Mouse (Mus musculus) ES-Bruce4 (cell line): ENCODE data around the gene Bsg. TPM values are rescaled to one million over a fixed set of nuclear protein-coding genes. Genes with fewer than 3 reads are reported as not detected.

Experiments
- H3K27ac ChIP-seq: 2 replicates; pipeline ENCODE4 v1.5.1; 2012; ENCODE audit warnings: low read length, inconsistent platforms; ENCODE audit not compliant: insufficient read depth
- H3K27me3 ChIP-seq: 2 replicates; pipeline ENCODE4 v1.6.1; 2012; ENCODE audit warnings: mild to moderate bottlenecking, low read length, inconsistent platforms; ENCODE audit not compliant: control insufficient read depth, poor library complexity, insufficient read depth, severe bottlenecking
- H3K36me3 ChIP-seq: 2 replicates; pipeline ENCODE4 v1.6.1; 2012; ENCODE audit warnings: inconsistent platforms, mild to moderate bottlenecking, low read length, moderate library complexity; ENCODE audit not compliant: control insufficient read depth, poor library complexity, insufficient read depth, severe bottlenecking
- H3K4me1 ChIP-seq: one replicate; pipeline ENCODE4 v1.8.1; 2011; ENCODE audit warnings: low read length; ENCODE audit not compliant: control insufficient read depth, insufficient read depth
- H3K4me3 ChIP-seq: 2 replicates; pipeline ENCODE4 v1.5.1; 2011; ENCODE audit warnings: low read depth, mild to moderate bottlenecking, low read length
- H3K9ac ChIP-seq: 2 replicates; pipeline ENCODE4 v1.6.1; 2012; ENCODE audit warnings: low read depth, mild to moderate bottlenecking, inconsistent platforms; ENCODE audit not compliant: poor library complexity, severe bottlenecking
- H3K9me3 ChIP-seq: replicated peaks from 2 replicates; pipeline ENCODE4 v1.6.1; 2012; ENCODE audit warnings: mild to moderate bottlenecking, low read length, inconsistent platforms; ENCODE audit not compliant: control insufficient read depth, poor library complexity, insufficient read depth, severe bottlenecking
- CTCF ChIP-seq: IDR thresholded peaks from one replicate; pipeline ENCODE4 v1.8.1; 2011; ENCODE audit warnings: low read depth, low read length
- EP300 ChIP-seq: IDR thresholded peaks from 2 replicates; pipeline ENCODE4 v1.6.1; 2011; ENCODE audit warnings: low read depth, low read length; ENCODE audit not compliant: insufficient read depth
- POLR2A ChIP-seq: IDR thresholded peaks from one replicate; pipeline ENCODE4 v1.8.1; 2011; ENCODE audit warnings: low read length; ENCODE audit not compliant: insufficient read depth
- polyA plus RNA-seq: library from polyadenylated mRNA; stranded (reverse); fragments of >200 nt; gene quantifications from 2 replicates; pipeline ENCODE4 v1.2.4, GENCODE M21; 2011; ENCODE audit warnings: low read depth; ENCODE audit not compliant: missing spikeins, insufficient read depth, insufficient read length

Gene Bsg
- polyA plus RNA-seq: 445 and 449 TPM in 2 replicates

GRCm38 (mm10) chr10:79704065-79704969 lies at the start of gene Bsg:
Gene Bsg, plus strand, starts transcription at chr10:79704491.
- Histone ChIP-seq H3K36me3 (no peaks in the 10 kb centered on the region; the same call in 1 of the 2 replicates), H3K27ac (peak within 1 kb of the TSS; percentile 44), H3K9ac (peak within 1 kb of the TSS; percentile 85), H3K4me1 (peaks cover 2% of the 10 kb centered on the region), H3K27me3 (no peaks in the 10 kb centered on the region), H3K9me3 (no peaks in the 10 kb centered on the region), H3K4me3 (peak within 1 kb of the TSS; percentile 76)
- TF ChIP-seq EP300 (0 out of 2 replicates have a peak, but pooled peaks have one; percentile 56), CTCF (peak; percentile 36), POLR2A (peak; percentile 86)

DNA sequence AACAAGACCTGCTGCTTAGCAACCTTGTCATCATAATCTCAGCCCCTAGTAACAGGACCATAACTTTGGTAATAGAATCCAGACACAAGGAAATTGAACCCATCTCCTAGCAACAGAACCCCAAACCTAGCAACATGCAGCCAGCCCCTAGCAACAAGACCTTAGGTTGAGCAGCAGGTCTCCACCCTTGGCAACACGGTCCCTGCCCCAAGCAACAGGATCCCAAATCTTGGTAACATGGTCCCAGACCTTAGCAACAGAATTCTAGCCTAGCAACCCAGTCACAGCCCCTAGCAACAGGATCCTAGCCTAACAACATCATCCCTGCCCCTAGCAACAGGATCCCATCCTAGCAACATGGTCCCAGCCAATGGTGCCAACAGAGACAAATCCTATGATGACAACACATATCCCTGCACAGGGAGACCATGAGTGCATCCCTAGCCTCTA lies 49.3 kb upstream of the Bsg start:
- no peak overlapping the region for H3K27ac ChIP-seq
- H3K9ac ChIP-seq: no peak overlapping the region
- H3K4me1 ChIP-seq: no peaks in the 10 kb centered on the region
- H3K4me3 ChIP-seq: no peak overlapping the region
- TF ChIP-seq EP300 (no peak), POLR2A (no peak), CTCF (no peak)
- H3K9me3 ChIP-seq: no peaks in the 10 kb centered on the region
- no peaks in the 10 kb centered on the region for H3K36me3 ChIP-seq
- no peaks in the 10 kb centered on the region for H3K27me3 ChIP-seq

GRCm38 (mm10) chr10:79658829-79659228 lies 45.5 kb upstream of the Bsg start:
- H3K9me3 ChIP-seq: no peaks in the 10 kb centered on the region
- H3K4me3 ChIP-seq: no peak overlapping the region
- TF ChIP-seq POLR2A (no peak), EP300 (no peak), CTCF (peak; percentile 90)
- no peak overlapping the region for H3K27ac ChIP-seq
- no peaks in the 10 kb centered on the region for H3K36me3 ChIP-seq
- H3K9ac ChIP-seq: no peak overlapping the region
- H3K27me3 ChIP-seq: no peaks in the 10 kb centered on the region
- peaks cover 4% of the 10 kb centered on the region for H3K4me1 ChIP-seq

DNA sequence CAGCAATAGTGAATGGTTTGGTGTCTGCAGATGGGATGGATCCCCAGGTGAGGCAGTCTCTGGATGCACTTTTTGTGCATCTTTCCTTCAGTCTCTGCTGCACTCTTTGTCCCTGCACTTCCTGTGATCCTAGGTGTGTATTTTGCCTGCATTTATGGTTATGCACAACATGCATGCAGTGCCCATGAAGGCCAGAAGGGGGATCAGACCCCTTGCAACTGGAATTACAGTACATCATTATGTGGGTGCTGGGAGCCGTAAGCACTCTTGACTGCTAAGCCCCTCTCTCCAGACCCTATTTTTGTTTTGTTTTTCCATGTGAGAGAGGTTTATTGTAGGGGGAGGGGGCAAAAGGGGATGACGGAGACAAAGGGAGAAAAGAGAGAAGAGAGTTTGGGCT lies 44.0 kb upstream of the Bsg start:
- no peaks in the 10 kb centered on the region for H3K9me3 ChIP-seq
- no peak overlapping the region for H3K4me3 ChIP-seq
- no peaks in the 10 kb centered on the region for H3K36me3 ChIP-seq
- no peak overlapping the region for H3K27ac ChIP-seq
- H3K4me1 ChIP-seq: peaks cover 4% of the 10 kb centered on the region
- no peaks in the 10 kb centered on the region for H3K27me3 ChIP-seq
- TF ChIP-seq POLR2A: no peak
- TF ChIP-seq EP300: no peak
- no peak for TF ChIP-seq CTCF
- no peak overlapping the region for H3K9ac ChIP-seq

- Histone ChIP-seq H3K27ac (peak overlapping the region; percentile 34; the same call in 1 of the 2 replicates), H3K9me3 (no peaks in the 10 kb centered on the region), H3K4me1 (peaks cover 4% of the 10 kb centered on the region), H3K27me3 (no peaks in the 10 kb centered on the region), H3K4me3 (peak overlapping the region; percentile 38), H3K9ac (no peak overlapping the region), H3K36me3 (no peaks in the 10 kb centered on the region)
- TF ChIP-seq EP300 (0 out of 2 replicates have a peak, but pooled peaks have one; percentile 33), POLR2A (no peak)
These were observed 42.4 kb upstream of the Bsg start for GRCm38 (mm10) chr10:79661861-79662260.
